Mouse (Mus musculus) thymus, postnatal 0 days (tissue): ENCODE results near the gene Dbi. TPM values are rescaled to one million over a fixed set of nuclear protein-coding genes. Genes with fewer than 3 reads are reported as not detected.

Experiments
- polyA plus RNA-seq: library from polyadenylated mRNA; unstranded; fragments of >200 nt; fragmentation: Nextera tagmentation; extraction: Ambion mirVana; gene quantifications from 2 replicates; pipeline ENCODE4 v1.2.1, GENCODE M21; 2015

Dbi gene
- polyA plus RNA-seq, 1 experiment from 2014 or later, result 518 TPM

Other genes starting within 250 kb of the Dbi start
- gene Tmem177, start 207.9 kb downstream of the Dbi start, polyA plus RNA-seq, result 5.7 and 6.2 TPM in 2 replicates
- gene Cfap221, start 123.8 kb downstream of the Dbi start, polyA plus RNA-seq, result 0.07 TPM in 1 of 2 replicates, not detected in the other
- gene Sctr, start 114.2 kb downstream of the Dbi start, polyA plus RNA-seq, result 0.23 TPM in 1 of 2 replicates, not detected in the other
- gene Tmem37, start 47.0 kb downstream of the Dbi start, polyA plus RNA-seq, result 11.3 and 11.4 TPM in 2 replicates
- 55.5 and 56.4 TPM in 2 replicates for gene 3110009E18Rik, start 109 bp upstream of the Dbi start, polyA plus RNA-seq
- 4.7 and 5.0 TPM in 2 replicates for gene Steap3, start 151.6 kb upstream of the Dbi start, polyA plus RNA-seq
- 0.10 TPM in 1 of 2 replicates, not detected in the other for gene C1ql2, start 219.5 kb upstream of the Dbi start, polyA plus RNA-seq